Mouse (Mus musculus) common myeloid progenitor, adult 5-6 weeks (primary cell): ENCODE data around the gene Hoxd13. TPM values are rescaled to one million over a fixed set of nuclear protein-coding genes. Genes with fewer than 3 reads are reported as not detected.

Source experiments
- ATAC-seq: replicated peaks from 2 replicates; pipeline ENCODE4 v1.8.0; 2016; ENCODE audit warnings: low read depth, mild to moderate bottlenecking, moderate TSS enrichment, inconsistent platforms; ENCODE audit not compliant: poor library complexity, severe bottlenecking
- total RNA-seq: library from RNA; stranded (forward); fragments of 200-1000, 187-1606 nt; gene quantifications from 2 replicates; pipeline ENCODE4 v1.2.3, GENCODE M21; 2017

Gene Hoxd13
- total RNA-seq, 1 experiment from 2014 or later, result not detected

DNA sequence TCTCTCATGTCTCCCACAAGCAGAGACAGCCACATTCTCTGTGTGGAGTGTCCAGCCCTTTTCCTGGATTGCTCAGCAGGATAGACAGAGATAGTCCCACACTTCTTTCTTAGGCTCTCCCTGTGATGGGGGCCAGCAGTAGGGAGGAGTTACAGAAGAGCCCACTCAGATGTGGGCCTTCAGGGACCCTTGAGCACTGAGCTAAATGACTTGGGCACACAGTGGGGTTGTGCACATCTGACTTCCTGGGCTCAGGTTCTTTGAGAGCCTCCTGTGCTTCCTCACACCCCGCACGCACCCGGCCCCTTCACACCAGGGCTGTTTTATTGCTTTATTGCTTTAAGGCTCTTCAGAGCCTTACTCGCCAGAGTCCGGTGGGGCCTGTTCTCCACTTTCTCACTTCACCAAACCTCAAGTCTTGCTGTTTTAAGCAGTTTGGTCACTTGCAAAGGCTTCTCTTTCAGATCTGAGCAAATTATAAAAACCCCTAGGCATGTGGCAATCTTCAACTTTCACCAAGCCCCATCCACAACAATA lies 52.9 kb downstream of the Hoxd13 start:
- ATAC-seq, result no peak

Other genes with a start within 250 kb of the Hoxd13 start
- gene Lnpk, start 88.9 kb upstream of the Hoxd13 start, total RNA-seq, result 44.5 and 49.9 TPM in 2 replicates
- gene Evx2, start 8.8 kb upstream of the Hoxd13 start, total RNA-seq, result not detected in 2 replicates
- gene Hoxd12, start 6.7 kb downstream of the Hoxd13 start, total RNA-seq, result not detected in 2 replicates
- gene Hoxd11, start 11.2 kb downstream of the Hoxd13 start, total RNA-seq, result not detected in 2 replicates
- not detected in 2 replicates for gene Hoxd10, start 23.6 kb downstream of the Hoxd13 start, total RNA-seq
- not detected in 2 replicates for gene Hoxd9, start 29.4 kb downstream of the Hoxd13 start, total RNA-seq
- gene Hoxd8, start 36.3 kb downstream of the Hoxd13 start, total RNA-seq, result not detected in 2 replicates
- gene Hoxd3, start 43.6 kb downstream of the Hoxd13 start, total RNA-seq, result not detected in 2 replicates
- gene Hoxd4, start 43.6 kb downstream of the Hoxd13 start, total RNA-seq, result not detected in 2 replicates
- not detected in 2 replicates for gene Gm28230, start 58.4 kb downstream of the Hoxd13 start, total RNA-seq
- gene Hoxd1, start 94.7 kb downstream of the Hoxd13 start, total RNA-seq, result not detected in 2 replicates
- gene Mtx2, start 157.5 kb downstream of the Hoxd13 start, total RNA-seq, result 27.6 and 28.7 TPM in 2 replicates